Mouse (Mus musculus) pancreas, adult 10 weeks (tissue): ENCODE data around the gene Nrn1l. TPM values are rescaled to one million over a fixed set of nuclear protein-coding genes. Genes with fewer than 3 reads are reported as not detected.

Source experiments
- polyA plus RNA-seq: library from polyadenylated mRNA; stranded (reverse); fragments of 350-450 nt; fragmentation: Illumina TruSeq; extraction: RNeasy Lipid Tissue Mini Kit (QIAGEN cat#74804); gene quantifications from one replicate; pipeline ENCODE4 v1.2.3, GENCODE M21; 2015; ENCODE audit warnings: low read depth, low replicate concordance; ENCODE audit not compliant: insufficient read depth

The Nrn1l gene
- polyA plus RNA-seq: not detected

GRCm38 (mm10) chr8:105893339-105893738 is at the start of gene Nrn1l:
Nrn1l (plus strand) TSS chr8:105893567.

GRCm38 (mm10) chr8:105853178-105853577 is 40.2 kb upstream of the Nrn1l start, which contains the start of gene Cenpt:
Cenpt (minus strand) TSS chr8:105853278.

GRCm38 (mm10) chr8:105854715-105855216 is 38.6 kb upstream of the Nrn1l start, which contains the start of gene Thap11:
Thap11 (plus strand) TSS chr8:105855132.

GRCm38 (mm10) chr8:105860143-105860981 is 33.0 kb upstream of the Nrn1l start, which contains the start of gene Nutf2:
Nutf2 (plus strand) TSS chr8:105860580.

GRCm38 (mm10) chr8:105880754-105881520 is 12.4 kb upstream of the Nrn1l start, which contains the start of gene Edc4:
Edc4 (plus strand) TSS chr8:105880881.

GRCm38 (mm10) chr8:105900180-105900940 is 7.0 kb downstream of the Nrn1l start, which contains the start of gene Pskh1:
Pskh1 (plus strand) TSS chr8:105900441.

GRCm38 (mm10) chr8:105933762-105934161 is 40.4 kb downstream of the Nrn1l start, which contains the start of gene Ctrl:
Ctrl (minus strand) TSS chr8:105933862.

GRCm38 (mm10) chr8:105938306-105938669 is 44.9 kb downstream of the Nrn1l start, which contains the start of gene Psmb10:
Psmb10 (minus strand) TSS chr8:105938444.

GRCm38 (mm10) chr8:105943321-105943739 is 50.0 kb downstream of the Nrn1l start, which contains the start of gene Lcat:
Lcat (minus strand) TSS chr8:105943382.

Other genes starting within 250 kb of the Nrn1l start
- gene Carmil2, start 207.3 kb upstream of the Nrn1l start, polyA plus RNA-seq: 0.61 TPM
- gene Acd, start 192.5 kb upstream of the Nrn1l start, polyA plus RNA-seq: 8.9 TPM
- gene Pard6a, start 192.4 kb upstream of the Nrn1l start, polyA plus RNA-seq: 1.4 TPM
- gene 4933405L10Rik, start 185.9 kb upstream of the Nrn1l start, polyA plus RNA-seq: not detected
- 1.6 TPM for gene Enkd1, start 185.4 kb upstream of the Nrn1l start, polyA plus RNA-seq
- 3.7 TPM for gene Gfod2, start 134.9 kb upstream of the Nrn1l start, polyA plus RNA-seq
- 5.2 TPM for gene Ranbp10, start 66.2 kb upstream of the Nrn1l start, polyA plus RNA-seq
- gene Tsnaxip1, start 65.8 kb upstream of the Nrn1l start, polyA plus RNA-seq: not detected
- 3.4 TPM for gene Cenpt, start 40.3 kb upstream of the Nrn1l start, polyA plus RNA-seq
- gene Thap11, start 38.4 kb upstream of the Nrn1l start, polyA plus RNA-seq: 7.8 TPM
- gene Nutf2, start 33.0 kb upstream of the Nrn1l start, polyA plus RNA-seq: 16.2 TPM
- 16.1 TPM for gene Edc4, start 12.7 kb upstream of the Nrn1l start, polyA plus RNA-seq
- gene Pskh1, start 6.9 kb downstream of the Nrn1l start, polyA plus RNA-seq: 3.8 TPM
- gene Ctrl, start 40.3 kb downstream of the Nrn1l start, polyA plus RNA-seq: 23,700 TPM
- 298 TPM for gene Psmb10, start 44.9 kb downstream of the Nrn1l start, polyA plus RNA-seq
- gene Lcat, start 49.8 kb downstream of the Nrn1l start, polyA plus RNA-seq: 6.6 TPM
- 8.7 TPM for gene Slc12a4, start 72.5 kb downstream of the Nrn1l start, polyA plus RNA-seq
- not detected for gene Dpep3, start 85.9 kb downstream of the Nrn1l start, polyA plus RNA-seq
- gene Dus2, start 97.8 kb downstream of the Nrn1l start, polyA plus RNA-seq: 3.0 TPM
- gene Dpep2nb, start 112.4 kb downstream of the Nrn1l start, polyA plus RNA-seq: not detected
- 1.9 TPM for gene Ddx28, start 118.3 kb downstream of the Nrn1l start, polyA plus RNA-seq
- 4.1 TPM for gene Nfatc3, start 165.3 kb downstream of the Nrn1l start, polyA plus RNA-seq
- 17.7 TPM for gene Esrp2, start 243.4 kb downstream of the Nrn1l start, polyA plus RNA-seq